Mouse (Mus musculus): ENCODE measurements at regions not wholly inside any gene's neighbourhood (a gene's known extent, or its start where the extent isn't known, plus 50 kb on each side); places are given as distances from the start of the nearest gene placed in this dataset.

- TF ChIP-seq POLR2AphosphoS5 (IDR thresholded peaks at IDR 0.05; ENCODE audit: insufficient replicate concordance, low read depth, low read length) (no peak), CTCF (IDR thresholded peaks at IDR 0.05; ENCODE audit: low read depth, low read length) (no peak), GATA1 (IDR thresholded peaks at IDR 0.05; ENCODE audit: borderline replicate concordance, low read length) (no peak)
Observed at GRCm38 (mm10) chr3:140147158-140147933, 941.9 kb downstream of the Stpg2 start.

Data from G1E (cell line).